Mouse (Mus musculus) heart, postnatal 0 days (tissue): ENCODE data around the gene Arhgap29. TPM values are rescaled to one million over a fixed set of nuclear protein-coding genes. Genes with fewer than 3 reads are reported as not detected.
A peak's percentile ranks its signal among the peaks of the same experiment; 100 is the strongest.

ENCODE experiments used
- ATAC-seq: fragments of 200-750 bp; cut with Nextera tagmentation; 2 replicates; pipeline ENCODE4 v1.8.0; 2017; ENCODE audit warnings: low read depth, moderate number of reproducible peaks, moderate library complexity; ENCODE audit not compliant: insufficient read depth
- DNase-seq: peaks from one replicate; pipeline ENCODE4 v3.0.0-alpha.2; 2016; ENCODE audit warnings: low spot score
- H3K27ac ChIP-seq: fragments of 300-500 bp; sonication (generic); 2 replicates; pipeline ENCODE4 v1.5.1; 2014; ENCODE audit warnings: low read depth, mild to moderate bottlenecking
- H3K27me3 ChIP-seq: fragments of 300-500 bp; sonication (generic); 2 replicates; pipeline ENCODE4 v1.6.1; 2014; ENCODE audit warnings: low read length, mixed read lengths; ENCODE audit not compliant: control insufficient read depth, insufficient read depth
- H3K36me3 ChIP-seq: fragments of 300-500 bp; sonication (generic); replicated peaks from 2 replicates; pipeline ENCODE4 v1.6.1; 2014; ENCODE audit warnings: low read length, mixed read lengths; ENCODE audit not compliant: control insufficient read depth, insufficient read depth
- H3K4me1 ChIP-seq: fragments of 300-500 bp; sonication (generic); 2 replicates; pipeline ENCODE4 v1.6.1; 2014; ENCODE audit warnings: antibody characterized with exemption; ENCODE audit not compliant: control insufficient read depth, insufficient read depth
- H3K4me2 ChIP-seq: fragments of 300-500 bp; sonication (generic); 2 replicates; pipeline ENCODE4 v1.6.1; 2014; ENCODE audit warnings: low read depth, mild to moderate bottlenecking, low read length, moderate library complexity
- H3K4me3 ChIP-seq: fragments of 300-500 bp; sonication (generic); 2 replicates; pipeline ENCODE4 v1.5.1; 2014; ENCODE audit warnings: low read depth, low read length
- H3K9ac ChIP-seq: fragments of 300-500 bp; sonication (generic); replicated peaks from 2 replicates; pipeline ENCODE4 v1.6.1; 2014; ENCODE audit warnings: low read depth, low read length, mixed read lengths
- H3K9me3 ChIP-seq: fragments of 300-500 bp; sonication (generic); replicated peaks from 2 replicates; pipeline ENCODE4 v1.6.1; 2016; ENCODE audit warnings: low read length; ENCODE audit not compliant: control insufficient read depth
- CTCF ChIP-seq: IDR thresholded peaks from 2 replicates; pipeline ENCODE4 v1.5.1; 2016; ENCODE audit warnings: antibody characterized with exemption, control low read depth, low read depth
- EP300 ChIP-seq: IDR thresholded peaks from 2 replicates; pipeline ENCODE4 v1.6.1; 2016; ENCODE audit warnings: antibody characterized with exemption, low read depth
- WGBS: fragments of 180-500 bp; shearing (Covaris S2); extraction: QIAGEN DNeasy Blood & Tissue Kit; methylation state at CpG from one replicate; pipeline ENCODE4 v1.1.7; 2014; 5-methylcytosine and 5-hydroxymethylcytosine counted together
- polyA plus RNA-seq: library from polyadenylated mRNA; unstranded; fragments of >200 nt; fragmentation: Nextera tagmentation; extraction: Ambion mirVana; gene quantifications from 2 replicates; pipeline ENCODE4 v1.2.1, GENCODE M21; 2015
- total RNA-seq: library from RNA; depleted of rRNA; stranded (reverse); fragments of >200 nt; gene quantifications from 2 replicates; pipeline ENCODE4 v1.2.3, GENCODE M21; 2014; ENCODE audit warnings: low replicate concordance

Arhgap29 gene
- total and polyA plus RNA-seq, 2 experiments from 2014 or later = 29.5 to 80.9 TPM

DNA sequence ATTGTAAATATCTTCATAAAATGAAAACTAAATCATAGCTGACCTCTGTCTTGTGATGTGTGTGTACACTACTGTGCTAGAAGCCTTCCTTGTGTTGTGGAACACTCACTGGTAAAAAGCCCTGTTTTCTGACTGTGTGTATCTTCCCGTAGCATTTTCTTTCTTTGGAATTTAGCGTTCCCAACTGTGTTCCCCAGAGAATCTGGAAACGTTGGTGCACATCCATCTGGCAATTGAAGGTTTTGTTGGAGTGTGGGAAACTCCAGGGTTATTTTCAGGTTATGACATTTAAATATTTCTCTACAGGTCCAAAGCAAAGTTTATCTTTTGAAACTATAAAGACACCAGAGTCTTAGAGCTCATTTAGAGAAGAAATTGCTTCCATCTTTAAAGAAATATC is 43.2 kb upstream of the Arhgap29 start:
- ATAC-seq = no peak
- WGBS = 47% methylated on average over 3 of the region's 3 CpGs
- TF ChIP-seq EP300 (no peak), CTCF (no peak)
- no peak overlapping the region for H3K4me3 ChIP-seq
- no peaks in the 10 kb centered on the region for H3K27me3 ChIP-seq
- no peaks in the 10 kb centered on the region for H3K36me3 ChIP-seq
- no peaks in the 10 kb centered on the region for H3K4me1 ChIP-seq
- no peaks in the 10 kb centered on the region for H3K9me3 ChIP-seq
- H3K4me2 ChIP-seq = no peak overlapping the region
- DNase-seq = peak; percentile 4
- H3K9ac ChIP-seq = no peak overlapping the region
- H3K27ac ChIP-seq = no peak overlapping the region

DNA sequence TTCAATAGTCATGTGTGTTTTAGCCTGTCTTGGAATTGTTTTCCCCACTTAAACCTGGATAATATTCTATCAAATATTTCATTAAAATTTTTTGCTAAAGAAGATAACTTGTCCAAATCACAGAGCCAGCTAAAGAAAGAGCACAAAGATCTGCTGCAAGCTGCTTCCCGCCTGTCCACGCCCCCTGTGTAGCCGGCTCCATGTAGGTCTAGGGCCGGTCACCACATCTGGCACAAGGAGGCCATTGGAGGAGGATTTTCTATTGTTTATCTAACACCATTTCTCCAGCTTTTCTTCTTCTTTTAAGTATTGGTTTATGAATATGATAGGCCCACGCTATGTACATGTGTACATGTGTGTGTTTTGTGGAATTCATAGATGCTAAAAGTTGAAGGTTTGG is 38.9 kb upstream of the Arhgap29 start:
- no peak for TF ChIP-seq CTCF
- no peak for TF ChIP-seq EP300
- no peak overlapping the region for H3K9ac ChIP-seq
- H3K4me2 ChIP-seq = no peak overlapping the region
- no peaks in the 10 kb centered on the region for H3K9me3 ChIP-seq
- H3K36me3 ChIP-seq = no peaks in the 10 kb centered on the region
- 80% methylated on average over 5 of the region's 5 CpGs for WGBS
- H3K27me3 ChIP-seq = no peaks in the 10 kb centered on the region
- DNase-seq (no peak), ATAC-seq (no peak)
- no peak overlapping the region for H3K4me3 ChIP-seq
- peak overlapping the region; percentile 85 for H3K27ac ChIP-seq
- H3K4me1 ChIP-seq = no peaks in the 10 kb centered on the region

DNA sequence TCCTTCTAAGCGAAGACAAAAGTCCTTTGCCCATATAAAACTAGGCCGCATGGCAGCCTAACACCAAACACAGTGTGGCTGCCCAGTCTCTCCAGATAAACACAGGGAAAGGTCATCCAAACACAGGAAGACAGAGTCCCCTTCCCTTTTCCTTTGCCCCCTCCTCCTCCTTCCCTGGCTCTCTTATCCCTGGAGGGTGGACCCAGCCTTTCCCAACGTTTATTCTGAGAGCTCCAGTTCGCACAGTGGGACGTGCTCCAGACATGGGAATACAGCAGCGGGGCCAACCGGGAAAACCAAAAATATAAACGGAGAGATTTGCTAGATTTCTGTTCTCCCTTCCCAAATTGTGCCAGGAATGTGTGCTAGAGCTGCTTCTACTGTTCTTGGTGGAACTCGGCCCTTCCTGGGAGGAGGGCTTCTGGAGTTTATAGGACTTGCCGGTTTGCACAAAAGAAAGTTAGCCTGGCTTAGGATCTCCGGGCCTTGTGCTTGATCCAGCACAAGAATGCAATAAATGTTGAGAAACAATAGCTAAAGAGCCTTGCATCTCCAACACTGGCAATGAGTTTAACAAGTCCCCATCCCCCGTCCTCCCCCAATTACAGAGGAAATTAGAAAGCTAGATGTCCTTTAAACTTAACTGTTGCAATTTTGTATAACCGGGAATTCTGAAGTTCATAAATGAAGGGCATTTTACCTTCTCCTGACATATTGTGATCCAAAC is 37.7 kb upstream of the Arhgap29 start:
- 54% methylated on average over 13 of the region's 13 CpGs for WGBS
- H3K36me3 ChIP-seq = no peaks in the 10 kb centered on the region
- ATAC-seq (peak; percentile 77), DNase-seq (peak; percentile 49)
- H3K4me1 ChIP-seq = no peaks in the 10 kb centered on the region
- TF ChIP-seq EP300 (no peak), CTCF (no peak)
- no peak overlapping the region for H3K4me2 ChIP-seq
- no peaks in the 10 kb centered on the region for H3K9me3 ChIP-seq
- H3K27ac ChIP-seq = peak overlapping the region; percentile 85
- no peak overlapping the region for H3K4me3 ChIP-seq
- no peak overlapping the region for H3K9ac ChIP-seq
- no peaks in the 10 kb centered on the region for H3K27me3 ChIP-seq

DNA sequence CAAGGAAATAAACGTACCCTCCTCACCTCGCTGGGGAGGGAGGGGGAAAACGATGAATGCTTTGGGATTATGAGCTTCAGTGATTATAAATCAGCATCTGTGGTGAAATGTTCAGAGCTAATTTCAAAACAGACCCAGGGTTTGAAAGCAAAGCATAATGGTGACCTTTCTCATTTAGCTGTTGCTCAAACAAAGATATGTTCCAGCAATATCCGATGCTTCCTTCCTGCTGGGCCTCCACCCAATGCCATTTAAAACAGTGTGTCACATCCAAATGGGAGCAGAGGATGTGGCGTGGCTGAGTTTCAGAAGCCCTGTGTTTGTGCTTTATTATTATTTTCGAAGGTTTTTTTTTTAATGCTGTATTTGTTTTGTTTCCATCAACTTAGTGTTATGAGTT is 37.1 kb upstream of the Arhgap29 start:
- Histone ChIP-seq H3K27ac (peak overlapping the region; percentile 85), H3K27me3 (no peaks in the 10 kb centered on the region), H3K9ac (no peak overlapping the region), H3K4me1 (no peaks in the 10 kb centered on the region), H3K9me3 (no peaks in the 10 kb centered on the region), H3K36me3 (no peaks in the 10 kb centered on the region), H3K4me3 (no peak overlapping the region), H3K4me2 (no peak overlapping the region)
- 65% methylated on average over 6 of the region's 6 CpGs for WGBS
- TF ChIP-seq CTCF (no peak), EP300 (peak; percentile 70)
- DNase-seq (peak; percentile 41), ATAC-seq (peak; percentile 63; the same call in 1 of the 2 replicates)

DNA sequence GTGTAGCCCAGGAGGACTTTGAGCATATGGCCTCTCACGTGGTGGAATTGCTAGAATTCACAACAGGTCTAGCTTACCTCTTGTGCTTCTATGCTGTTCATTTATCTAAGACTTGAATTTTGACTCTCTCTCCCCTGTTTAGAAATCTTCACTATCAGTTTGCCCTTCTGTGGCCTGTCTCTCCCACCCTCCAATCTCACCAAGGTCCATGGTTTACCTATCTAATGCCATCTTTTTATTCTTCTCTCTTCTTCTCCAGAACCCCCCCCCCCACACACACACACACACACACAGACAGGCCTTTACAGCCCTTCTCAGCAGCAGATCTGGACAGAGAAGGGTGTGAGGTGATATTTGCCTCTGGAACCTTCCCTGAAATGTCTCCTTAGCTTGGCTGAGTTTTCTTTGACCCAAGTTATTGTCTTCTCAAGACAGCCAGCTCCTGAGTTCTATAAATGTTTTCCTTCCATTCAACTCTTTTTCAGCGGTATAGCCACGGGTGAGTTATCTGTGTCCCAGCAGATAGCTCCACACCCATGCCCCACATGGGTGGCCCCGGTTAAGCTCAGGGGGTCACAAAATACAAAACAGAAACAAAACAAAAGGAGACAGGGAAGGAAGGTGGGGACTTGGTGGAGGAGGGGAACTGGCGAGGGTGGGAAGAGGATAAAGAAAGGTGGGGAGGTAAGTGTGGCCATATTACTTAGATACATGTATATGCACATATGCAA is 35.4 kb upstream of the Arhgap29 start:
- no peak overlapping the region for H3K4me3 ChIP-seq
- no peak overlapping the region; the same call in 1 of the 2 replicates for H3K27ac ChIP-seq
- H3K9me3 ChIP-seq = no peaks in the 10 kb centered on the region
- DNase-seq (peak; percentile 4), ATAC-seq (no peak)
- H3K4me1 ChIP-seq = no peaks in the 10 kb centered on the region
- no peak overlapping the region for H3K4me2 ChIP-seq
- H3K9ac ChIP-seq = no peak overlapping the region
- 64% methylated on average over 5 of the region's 5 CpGs for WGBS
- TF ChIP-seq EP300 (no peak), CTCF (no peak)
- H3K27me3 ChIP-seq = no peaks in the 10 kb centered on the region
- H3K36me3 ChIP-seq = no peaks in the 10 kb centered on the region

DNA sequence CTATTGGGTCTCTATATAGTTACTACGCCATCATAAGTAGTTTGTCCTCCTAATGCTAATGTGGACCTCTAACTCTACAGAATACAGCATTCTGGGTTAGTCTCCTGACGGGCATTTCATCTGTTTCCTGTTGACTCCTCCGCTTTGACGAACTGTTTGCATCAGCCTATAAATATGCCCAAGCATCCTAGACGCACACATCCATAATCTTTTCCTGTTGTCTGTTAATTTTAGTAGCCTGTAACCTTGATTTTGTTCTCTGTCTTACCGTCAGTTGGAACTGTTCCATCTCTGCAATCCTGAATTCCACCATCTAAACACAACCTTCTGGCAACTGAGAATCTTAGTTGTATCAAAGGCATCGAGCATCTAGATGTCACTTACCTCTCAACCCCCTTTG is 34.7 kb upstream of the Arhgap29 start:
- TF ChIP-seq EP300 (0 out of 2 replicates have a peak, but pooled peaks have one; percentile 36), CTCF (no peak)

More for the DNA sequence above, 34.7 kb upstream of the Arhgap29 start:
- H3K4me1 ChIP-seq = no peaks in the 10 kb centered on the region
- no peak overlapping the region for H3K27ac ChIP-seq
- H3K4me2 ChIP-seq = no peak overlapping the region
- no peak for ATAC-seq
- H3K27me3 ChIP-seq = no peaks in the 10 kb centered on the region
- WGBS = 57% methylated on average over 7 of the region's 7 CpGs
- no peaks in the 10 kb centered on the region for H3K9me3 ChIP-seq
- DNase-seq = peak; percentile 4
- H3K4me3 ChIP-seq = no peak overlapping the region
- no peak overlapping the region for H3K9ac ChIP-seq
- H3K36me3 ChIP-seq = no peaks in the 10 kb centered on the region
